Mouse (Mus musculus) liver, embryonic 15.5 days (tissue): Measurements from ENCODE around the gene Ccnj. TPM values are rescaled to one million over a fixed set of nuclear protein-coding genes. Genes with fewer than 3 reads are reported as not detected.
A peak's percentile ranks its signal among the peaks of the same experiment; 100 is the strongest.

ENCODE experiments used
- ATAC-seq: fragments of 200-750 bp; cut with Nextera tagmentation; 2 replicates; pipeline ENCODE4 v1.8.0; 2017; ENCODE audit warnings: moderate number of reproducible peaks, mild to moderate bottlenecking, moderate library complexity; ENCODE audit not compliant: insufficient read depth
- H3K27ac ChIP-seq: fragments of 300-500 bp; sonication (generic); replicated peaks from 2 replicates; pipeline ENCODE4 v1.5.1; 2015; ENCODE audit warnings: mild to moderate bottlenecking, inconsistent platforms
- H3K27me3 ChIP-seq: fragments of 300-500 bp; sonication (generic); 2 replicates; pipeline ENCODE4 v1.6.1; 2015; ENCODE audit warnings: mild to moderate bottlenecking, inconsistent platforms
- H3K36me3 ChIP-seq: fragments of 300-500 bp; sonication (generic); replicated peaks from 2 replicates; pipeline ENCODE4 v1.6.1; 2015; ENCODE audit warnings: moderate library complexity, mild to moderate bottlenecking, inconsistent platforms
- H3K4me1 ChIP-seq: fragments of 300-500 bp; sonication (generic); replicated peaks from 2 replicates; pipeline ENCODE4 v1.6.1; 2015; ENCODE audit warnings: inconsistent platforms
- H3K4me2 ChIP-seq: fragments of 300-500 bp; sonication (generic); 2 replicates; pipeline ENCODE4 v1.6.1; 2015; ENCODE audit warnings: moderate library complexity, mild to moderate bottlenecking, inconsistent platforms
- H3K4me3 ChIP-seq: fragments of 300-500 bp; sonication (generic); replicated peaks from 2 replicates; pipeline ENCODE4 v1.5.1; 2015; ENCODE audit warnings: mild to moderate bottlenecking, inconsistent platforms
- H3K9ac ChIP-seq: fragments of 300-500 bp; sonication (generic); 2 replicates; pipeline ENCODE4 v1.6.1; 2015; ENCODE audit warnings: moderate library complexity, mild to moderate bottlenecking, inconsistent platforms
- H3K9me3 ChIP-seq: fragments of 300-500 bp; sonication (generic); replicated peaks from 2 replicates; pipeline ENCODE4 v1.6.1; 2016; ENCODE audit warnings: inconsistent platforms
- WGBS: fragments of 180-500 bp; shearing (Covaris S2); methylation state at CpG from one replicate; pipeline ENCODE4 v1.1.7; 2015; ENCODE audit warnings: mixed read lengths; ENCODE audit not compliant: insufficient replicate concordance; 5-methylcytosine and 5-hydroxymethylcytosine counted together
- microRNA-seq: library from miRNA; unstranded; fragments of <30 nt; microRNA quantifications from one replicate; pipeline ENCODE4, GENCODE M21; 2016
- polyA plus RNA-seq: library from polyadenylated mRNA; unstranded; fragments of >200 nt; fragmentation: Nextera tagmentation; extraction: Ambion mirVana; gene quantifications from 2 replicates; pipeline ENCODE4 v1.2.1, GENCODE M21; 2015

The Ccnj gene
- polyA plus RNA-seq, 1 experiment from 2014 or later: 3.4 TPM

GRCm38 (mm10) chr19:40894519-40895392 is 63.7 kb downstream of the Ccnj start, which contains the start of gene Zfp518a:
Gene Zfp518a, plus strand, starts transcription at chr19:40894705.
- Histone ChIP-seq H3K9me3 (0 out of 2 replicates have a peak, but pooled peaks cover 5% of the 10 kb centered on the region), H3K27ac (peak within 1 kb of the TSS; percentile 83), H3K4me3 (peak within 1 kb of the TSS; percentile 82), H3K36me3 (no peaks in the 10 kb centered on the region), H3K27me3 (peaks cover 30% of the 10 kb centered on the region), H3K4me2 (peak within 1 kb of the TSS; percentile 81), H3K4me1 (peaks cover 11% of the 10 kb centered on the region), H3K9ac (peak within 1 kb of the TSS; percentile 74)
- 1% methylated on average over 89 of the region's 89 CpGs for WGBS
- ATAC-seq: peak; percentile 90

- Histone ChIP-seq H3K9me3 (0 out of 2 replicates have a peak, but pooled peaks cover 5% of the 10 kb centered on the region), H3K27ac (peak overlapping the region; percentile 83), H3K4me2 (peak overlapping the region; percentile 81), H3K4me1 (peaks cover 11% of the 10 kb centered on the region), H3K4me3 (peak overlapping the region; percentile 82), H3K36me3 (no peaks in the 10 kb centered on the region), H3K9ac (peak overlapping the region; percentile 74), H3K27me3 (peaks cover 26% of the 10 kb centered on the region)
- 2% methylated on average over 6 of the region's 6 CpGs for WGBS
- no peak for ATAC-seq
Measured at GRCm38 (mm10) chr19:40895393-40895703, 64.3 kb downstream of the Ccnj start.

Small RNA genes lying within 50 kb of the gene (microRNA-seq; reads per million reads assigned to microRNA genes)
- gene Mir8092: not detected

Other genes starting within 250 kb of the Ccnj start
- 29.0 and 33.1 TPM in 2 replicates for gene Aldh18a1, start 242.8 kb upstream of the Ccnj start, polyA plus RNA-seq
- 1.9 and 2.0 TPM in 2 replicates for gene Tctn3, start 219.0 kb upstream of the Ccnj start, polyA plus RNA-seq
- 3.8 and 4.7 TPM in 2 replicates for gene Entpd1, start 218.9 kb upstream of the Ccnj start, polyA plus RNA-seq
- gene Cc2d2b, start 82.5 kb upstream of the Ccnj start, polyA plus RNA-seq: 0.59 and 0.85 TPM in 2 replicates
- 3.3 and 3.6 TPM in 2 replicates for gene Zfp518a, start 63.4 kb downstream of the Ccnj start, polyA plus RNA-seq
- 1.2 and 1.5 TPM in 2 replicates for gene Blnk, start 163.3 kb downstream of the Ccnj start, polyA plus RNA-seq
- gene Dntt, start 198.0 kb downstream of the Ccnj start, polyA plus RNA-seq: 0.06 TPM in 1 of 2 replicates, not detected in the other
- gene Opalin, start 245.8 kb downstream of the Ccnj start, polyA plus RNA-seq: not detected in 2 replicates